Comparison of ENCODE assay signal across 8 mouse cellular contexts in genomic region chr1:69759544-69759943, GRCm38 (mm10).
A peak's percentile ranks its signal among the peaks of the same experiment; 100 is the strongest.
DNase-seq lines count a peak whose midpoint lies in the region; ATAC-seq and TF ChIP-seq lines count a peak whose summit lies in the region.

No protein-coding gene starts in this region.

- no peaks in the 10 kb centered on the region for H3K27me3 ChIP-seq in intestine, embryonic 14.5 days (replicated peaks; ENCODE audit: control insufficient read depth, insufficient read depth, low read length)
- no peaks in the 10 kb centered on the region for H3K27me3 ChIP-seq in intestine, postnatal 0 days (replicated peaks; ENCODE audit: control insufficient read depth, insufficient read depth, low read length)
- H3K27me3 ChIP-seq in MEL (ENCODE audit: control insufficient read depth in 1 of 2, insufficient read depth in 2 of 2, low read length in 2 of 2): no peaks in the 10 kb centered on the region
- H3K27me3 ChIP-seq in forebrain, embryonic 13.5 days: no peaks in the 10 kb centered on the region

- H3K27ac ChIP-seq in intestine, embryonic 14.5 days (ENCODE audit: low read depth): no peak overlapping the region
- H3K27ac ChIP-seq in intestine, postnatal 0 days (ENCODE audit: low read depth, low read length): no peak overlapping the region
- H3K27ac ChIP-seq in MEL (ENCODE audit: control insufficient read depth, low read depth, low read length): peak overlapping the region; percentile 59
- H3K27ac ChIP-seq in forebrain, embryonic 13.5 days: no peak overlapping the region

- DNase-seq in intestine, embryonic 14.5 days (ENCODE audit: low spot score): no peak
- peak; percentile 75 for DNase-seq in MEL (ENCODE audit: low read depth, low spot score)
- DNase-seq in naive thymus-derived CD4-positive, alpha-beta T cell, adult 2 months (ENCODE audit: low read depth): peak; percentile 61
- no peak for DNase-seq in gastrocnemius, adult 8-10 months (ENCODE audit: low spot score in 2 of 2)
- DNase-seq in heart, adult 11 months: no peak

- H3K36me3 ChIP-seq in intestine, embryonic 14.5 days (ENCODE audit: control insufficient read depth, insufficient read depth, low read length): no peaks in the 10 kb centered on the region
- no peaks in the 10 kb centered on the region for H3K36me3 ChIP-seq in intestine, postnatal 0 days (ENCODE audit: control insufficient read depth, insufficient read depth)
- peaks cover 0 to 8% of the 10 kb centered on the region in 2 experiments; a peak in 2 of 4 replicates for H3K36me3 ChIP-seq in MEL (ENCODE audit: control insufficient read depth in 1 of 2, insufficient read depth in 2 of 2, low read length in 2 of 2)
- no peaks in the 10 kb centered on the region for H3K36me3 ChIP-seq in forebrain, embryonic 13.5 days (ENCODE audit: poor library complexity, severe bottlenecking)

- peak in 1 of 2 experiments; percentile 8; a peak in 1 of 4 replicates for TF ChIP-seq EP300 in MEL (IDR thresholded peaks at IDR 0.05; ENCODE audit: low read depth in 1 of 2, low read length in 2 of 2)

- H3K4me1 ChIP-seq in intestine, embryonic 14.5 days (replicated peaks; ENCODE audit: control insufficient read depth, insufficient read depth, low read length): no peaks in the 10 kb centered on the region
- no peaks in the 10 kb centered on the region for H3K4me1 ChIP-seq in intestine, postnatal 0 days (replicated peaks; ENCODE audit: control insufficient read depth, insufficient read depth, low read length)
- H3K4me1 ChIP-seq in MEL (ENCODE audit: control insufficient read depth in 1 of 2, insufficient read depth in 2 of 2, low read length in 2 of 2): peaks cover 0 to 2% of the 10 kb centered on the region in 2 experiments; a peak in 1 of 4 replicates
- H3K4me1 ChIP-seq in forebrain, embryonic 13.5 days: no peaks in the 10 kb centered on the region

- no peak for TF ChIP-seq POLR2A in MEL (IDR thresholded peaks at IDR 0.05; ENCODE audit: control insufficient read depth in 1 of 2, insufficient read depth in 1 of 2, low read depth in 1 of 2, low read length in 2 of 2, poor library complexity in 1 of 2)

- no peak for ATAC-seq in intestine, embryonic 14.5 days (replicated peaks; ENCODE audit: low FRiP score, low TSS enrichment, low read depth)
- ATAC-seq in intestine, postnatal 0 days: no peak
- peak; percentile 99 for ATAC-seq in frontal cortex, adult (ENCODE audit: low TSS enrichment)
- no peak for ATAC-seq in forebrain, embryonic 13.5 days

- H3K4me2 ChIP-seq in intestine, embryonic 14.5 days (ENCODE audit: low read length): peak overlapping the region; percentile 12; the same call in 1 of the 2 replicates
- H3K4me2 ChIP-seq in intestine, postnatal 0 days (replicated peaks; ENCODE audit: low read depth): no peak overlapping the region
- H3K4me2 ChIP-seq in forebrain, embryonic 13.5 days: no peak overlapping the region

- H3K79me2 ChIP-seq in MEL (ENCODE audit: control insufficient read depth, insufficient read depth, low read length, poor library complexity): no peaks in the 10 kb centered on the region

- 57% methylated on average over 13 of the region's 13 CpGs for WGBS in intestine, embryonic 14.5 days
- 65% methylated on average over 13 of the region's 13 CpGs for WGBS in intestine, postnatal 0 days
- 76% methylated on average over 13 of the region's 13 CpGs for WGBS in forebrain, embryonic 13.5 days

- no peaks in the 10 kb centered on the region for H3K9me3 ChIP-seq in intestine, embryonic 14.5 days (ENCODE audit: control insufficient read depth, low read length)
- H3K9me3 ChIP-seq in intestine, postnatal 0 days (ENCODE audit: control insufficient read depth): no peaks in the 10 kb centered on the region
- H3K9me3 ChIP-seq in MEL (replicated peaks; ENCODE audit: insufficient read depth, low read length): no peaks in the 10 kb centered on the region
- no peaks in the 10 kb centered on the region for H3K9me3 ChIP-seq in forebrain, embryonic 13.5 days (replicated peaks)

- peak; percentile 29 for TF ChIP-seq RAD21 in MEL (IDR thresholded peaks at IDR 0.05; ENCODE audit: low read depth, low read length)

- H3K4me3 ChIP-seq in intestine, embryonic 14.5 days (ENCODE audit: low read depth, low read length): no peak overlapping the region
- no peak overlapping the region for H3K4me3 ChIP-seq in intestine, postnatal 0 days (ENCODE audit: low read depth, low read length)
- H3K4me3 ChIP-seq in MEL (ENCODE audit: control insufficient read depth in 1 of 2, insufficient read depth in 1 of 2, low read depth in 2 of 2, low read length in 2 of 2): peak overlapping the region; percentile 56 to 68
- H3K4me3 ChIP-seq in forebrain, embryonic 13.5 days: no peak overlapping the region

- no peak for TF ChIP-seq CTCF in intestine, postnatal 0 days (IDR thresholded peaks at IDR 0.05; ENCODE audit: low read depth)
- peak in 2 of 3 experiments; percentile 21 to 26; a peak in 3 of 6 replicates for TF ChIP-seq CTCF in MEL (IDR thresholded peaks at IDR 0.05 in 2 of 3, conservative IDR thresholded peaks at IDR 0.05 in 1 of 3; ENCODE audit: control insufficient read depth in 1 of 3, insufficient read depth in 1 of 3, low read depth in 2 of 3, low read length in 3 of 3, poor library complexity in 1 of 3, severe bottlenecking in 1 of 3)

- H3K9ac ChIP-seq in intestine, embryonic 14.5 days (ENCODE audit: low read length): no peak overlapping the region
- no peak overlapping the region for H3K9ac ChIP-seq in intestine, postnatal 0 days (ENCODE audit: low read depth, low read length)
- H3K9ac ChIP-seq in MEL (ENCODE audit: control insufficient read depth, low read depth, low read length, poor library complexity, severe bottlenecking): peak overlapping the region; percentile 64
- H3K9ac ChIP-seq in forebrain, embryonic 13.5 days: no peak overlapping the region

TF ChIP-seq in MEL, 35 proteins besides CTCF, POLR2A, EP300 and RAD21:
- TF ChIP-seq MYC (IDR thresholded peaks at IDR 0.05; ENCODE audit: low read depth, low read length): 0 out of 2 replicates have a peak, but pooled peaks have one; percentile 8
- no peak for TF ChIP-seq USF1 (IDR thresholded peaks at IDR 0.05; ENCODE audit: low read depth, low read length)
- peak; percentile 45 for TF ChIP-seq ZC3H11A (IDR thresholded peaks at IDR 0.05; ENCODE audit: low read depth, low read length)
- peak; percentile 44 for TF ChIP-seq SMC3 (IDR thresholded peaks at IDR 0.05; ENCODE audit: low read depth, low read length)
- no peak for TF ChIP-seq BHLHE40 (IDR thresholded peaks at IDR 0.05; ENCODE audit: borderline replicate concordance, low read depth, low read length)

Comparison
In these comparisons a context has a peak if more than half of its experiments do, and no peak if none do; other contexts are left out.
1. DNase-seq: peak in MEL (single experiment) and naive thymus-derived CD4-positive, alpha-beta T cell, adult 2 months (single experiment); none in intestine, embryonic 14.5 days (single experiment), gastrocnemius, adult 8-10 months (0 of 2) and heart, adult 11 months (single experiment).
2. H3K4me3 ChIP-seq: peak in MEL (2 of 2); none in intestine, embryonic 14.5 days (single experiment), intestine, postnatal 0 days (single experiment) and forebrain, embryonic 13.5 days (single experiment).